8 mouse cellular contexts compared by ENCODE assay signal in genomic region chr3:29081952-29082295, GRCm38 (mm10). TPM values are rescaled to one million over a fixed set of nuclear protein-coding genes. Genes with fewer than 3 reads are reported as not detected.
DNase-seq lines count a peak whose midpoint lies in the region; ATAC-seq lines count a peak whose summit lies in the region.

Gene Egfem1 (plus strand): TSS chr3:29082023.

- DNase-seq in heart, postnatal 4 days = no peak
- DNase-seq in R1 (ENCODE audit: low read depth, low spot score) = peak; percentile 34
- DNase-seq in hindbrain, embryonic 10.5 days (ENCODE audit: low spot score) = no peak
- DNase-seq in left cerebral cortex, postnatal 36 days (ENCODE audit: low spot score in 2 of 2) = peak; percentile 44 to 48
- no peak for DNase-seq in gastrocnemius, postnatal 4 days (ENCODE audit: low spot score in 2 of 2)
- DNase-seq in testis, postnatal 14 days (ENCODE audit: low spot score) = no peak

- H3K9ac ChIP-seq in heart, embryonic 11.5 days (ENCODE audit: low read depth, low read length) = no peak within 1 kb of the TSS
- H3K9ac ChIP-seq in stomach, embryonic 14.5 days (replicated peaks; ENCODE audit: low read depth, low read length) = no peak within 1 kb of the TSS

- intact Hi-C loops in left cerebral cortex, postnatal 36 days (cut with DNase I) = loop anchor here (5.0 kb wide), 1 partner anchor 45 kb away; no protein-coding TSS in a partner anchor

- peaks cover 40% of the 10 kb centered on the region for H3K27me3 ChIP-seq in heart, embryonic 11.5 days (ENCODE audit: control insufficient read depth, insufficient read depth, low read length)
- H3K27me3 ChIP-seq in hindbrain, embryonic 10.5 days (ENCODE audit: insufficient read depth, poor library complexity, severe bottlenecking) = peaks cover 69% of the 10 kb centered on the region
- H3K27me3 ChIP-seq in stomach, embryonic 14.5 days (ENCODE audit: control insufficient read depth, insufficient read depth, low read length) = peaks cover 34% of the 10 kb centered on the region

- H3K36me3 ChIP-seq in heart, embryonic 11.5 days (ENCODE audit: control insufficient read depth, insufficient read depth, low read length) = no peaks in the 10 kb centered on the region
- H3K36me3 ChIP-seq in hindbrain, embryonic 10.5 days = no peaks in the 10 kb centered on the region
- H3K36me3 ChIP-seq in stomach, embryonic 14.5 days (ENCODE audit: control insufficient read depth, insufficient read depth, low read length) = no peaks in the 10 kb centered on the region

- no peaks in the 10 kb centered on the region for H3K9me3 ChIP-seq in heart, embryonic 11.5 days (replicated peaks; ENCODE audit: control insufficient read depth, low read length)
- no peaks in the 10 kb centered on the region for H3K9me3 ChIP-seq in hindbrain, embryonic 10.5 days
- H3K9me3 ChIP-seq in stomach, embryonic 14.5 days (ENCODE audit: control insufficient read depth, low read depth, low read length) = no peaks in the 10 kb centered on the region

- H3K4me2 ChIP-seq in heart, embryonic 11.5 days = peak within 1 kb of the TSS; percentile 93
- H3K4me2 ChIP-seq in stomach, embryonic 14.5 days (replicated peaks; ENCODE audit: low read depth, low read length) = peak within 1 kb of the TSS; percentile 73

- no peak within 1 kb of the TSS for H3K27ac ChIP-seq in heart, embryonic 11.5 days (ENCODE audit: low read depth, low read length)
- peak within 1 kb of the TSS; percentile 78 for H3K27ac ChIP-seq in hindbrain, embryonic 10.5 days
- no peak within 1 kb of the TSS for H3K27ac ChIP-seq in stomach, embryonic 14.5 days (ENCODE audit: low read length)

- no peak for ATAC-seq in heart, embryonic 11.5 days (replicated peaks; ENCODE audit: insufficient number of reproducible peaks, low FRiP score, low TSS enrichment)
- ATAC-seq in stomach, embryonic 14.5 days (ENCODE audit: insufficient number of reproducible peaks, insufficient read depth, low FRiP score, low read depth) = no peak

- H3K4me3 ChIP-seq in heart, embryonic 11.5 days (ENCODE audit: low read depth, low read length) = peak within 1 kb of the TSS; percentile 50
- H3K4me3 ChIP-seq in hindbrain, embryonic 10.5 days = peak within 1 kb of the TSS; percentile 67
- peak within 1 kb of the TSS; percentile 40 for H3K4me3 ChIP-seq in stomach, embryonic 14.5 days (ENCODE audit: low read depth, low read length)

- WGBS in heart, embryonic 11.5 days (ENCODE audit: insufficient replicate concordance) = 7% methylated on average over 12 of the region's 12 CpGs
- 5% methylated on average over 12 of the region's 12 CpGs for WGBS in hindbrain, embryonic 10.5 days
- 7% methylated on average over 12 of the region's 12 CpGs for WGBS in stomach, embryonic 14.5 days

- H3K4me1 ChIP-seq in heart, embryonic 11.5 days (ENCODE audit: control insufficient read depth, insufficient read depth, low read length) = peaks cover 5% of the 10 kb centered on the region; the same call in 1 of the 2 replicates
- H3K4me1 ChIP-seq in hindbrain, embryonic 10.5 days (replicated peaks) = peaks cover 21% of the 10 kb centered on the region
- peaks cover 6% of the 10 kb centered on the region; the same call in 1 of the 2 replicates for H3K4me1 ChIP-seq in stomach, embryonic 14.5 days (ENCODE audit: control insufficient read depth, insufficient read depth, low read length)

RNA-seq across cellular contexts. Expression of gene Egfem1, which starts in this region (rescaled TPM):
- 0.07 and 0.11 TPM in 2 replicates for polyA plus RNA-seq in heart, embryonic 11.5 days (2014; fragmentation: Nextera tagmentation; extraction: Ambion mirVana)
- total RNA-seq in heart, postnatal 4 days (2021) = under 1 TPM; 0.14 to 0.32 TPM
- polyA plus RNA-seq in hindbrain, embryonic 10.5 days (2016; fragmentation: Nextera tagmentation; extraction: Ambion mirVana) = 2.3 and 2.4 TPM in 2 replicates
- total RNA-seq in left cerebral cortex, postnatal 36 days (2021) = 10 to 100 TPM; 14.9 to 22.1 TPM
- 0.41 and 1.3 TPM in 2 replicates for polyA plus RNA-seq in stomach, embryonic 14.5 days (2014; fragmentation: Nextera tagmentation; extraction: Ambion mirVana)
- under 1 TPM; 0.47 to 0.96 TPM for total RNA-seq in gastrocnemius, postnatal 4 days (2021)

Comparison
In these comparisons a context has a peak if more than half of its experiments do, and no peak if none do; other contexts are left out.
1. RNA of gene Egfem1 (total RNA-seq): 14.9 to 22.1 TPM in left cerebral cortex, postnatal 36 days; 0.47 to 0.96 TPM in gastrocnemius, postnatal 4 days and 0.14 to 0.32 TPM in heart, postnatal 4 days; every median in the first group is over 4 times any median in the second.
2. DNase-seq: peak in R1 (single experiment) and left cerebral cortex, postnatal 36 days (2 of 2); none in heart, postnatal 4 days (single experiment), hindbrain, embryonic 10.5 days (single experiment), gastrocnemius, postnatal 4 days (0 of 2) and testis, postnatal 14 days (single experiment).
3. Peak in every context shown above with its lines, with median percentiles within 50 percentile points of each other: H3K4me3 ChIP-seq.